ENCODE assay signal across 8 mouse cellular contexts in the genomic region with DNA sequence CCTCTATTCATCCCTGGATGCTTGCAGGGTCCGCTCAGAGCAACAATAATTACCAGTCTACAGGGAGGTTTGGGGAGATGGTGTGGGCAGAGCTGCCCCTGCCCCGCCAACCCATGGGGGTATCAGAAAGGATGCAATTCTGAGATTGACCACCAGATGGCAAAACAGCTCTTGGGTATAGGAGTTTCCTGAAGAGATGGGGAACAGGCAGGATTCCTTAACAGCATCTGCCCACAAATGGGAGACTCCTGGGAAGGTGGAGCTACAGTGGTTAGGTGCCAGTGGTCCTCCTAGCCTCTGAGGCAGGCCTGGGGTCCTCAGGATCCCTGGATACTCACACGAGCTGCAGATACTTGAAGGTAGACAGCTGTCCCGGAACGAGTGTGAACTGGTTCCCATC. TPM values are rescaled to one million over a fixed set of nuclear protein-coding genes. Genes with fewer than 3 reads are reported as not detected.
DNase-seq lines count a peak whose midpoint lies in the region; ATAC-seq and TF ChIP-seq lines count a peak whose summit lies in the region.
"Had no signal": no experiment of that assay in that cellular context is flagged by ENCODE, and none has a peak within 500 bp of the region (broad histone marks: within the 10 kb centered on the region; RNA-seq: fewer than 3 reads in every experiment).

No protein-coding gene starts in this region.

- TF ChIP-seq CTCF in bone marrow macrophage, adult 2 months (IDR thresholded peaks at IDR 0.05; ENCODE audit: low read depth, low read length) = peak; percentile 63

- H3K27ac ChIP-seq in bone marrow macrophage, adult 2 months (ENCODE audit: insufficient read depth, low read depth, low read length) = no peak overlapping the region
- no peak overlapping the region for H3K27ac ChIP-seq in embryonic facial prominence, embryonic 15.5 days (replicated peaks)
- no peak overlapping the region for H3K27ac ChIP-seq in hindbrain, embryonic 16.5 days (ENCODE audit: low read depth, low read length)
- H3K27ac ChIP-seq in lung, embryonic 16.5 days (ENCODE audit: low read length) = no peak overlapping the region
- H3K27ac ChIP-seq: stomach, embryonic 15.5 days had no signal

- H3K4me3 ChIP-seq in bone marrow macrophage, adult 2 months (ENCODE audit: insufficient read depth, low read length) = no peak overlapping the region
- H3K4me3 ChIP-seq in embryonic facial prominence, embryonic 15.5 days (replicated peaks) = no peak overlapping the region
- H3K4me3 ChIP-seq in hindbrain, embryonic 16.5 days (ENCODE audit: low read length) = no peak overlapping the region
- H3K4me3 ChIP-seq in lung, embryonic 16.5 days (ENCODE audit: low read length) = no peak overlapping the region
- H3K4me3 ChIP-seq: stomach, embryonic 15.5 days had no signal

- WGBS in embryonic facial prominence, embryonic 15.5 days = 33% methylated on average over 5 of the region's 5 CpGs
- WGBS in hindbrain, embryonic 16.5 days = 50% methylated on average over 5 of the region's 5 CpGs
- WGBS in lung, embryonic 16.5 days = 37% methylated on average over 5 of the region's 5 CpGs

- peak; percentile 8 to 17 for DNase-seq in urinary bladder, postnatal 36 days (ENCODE audit: low spot score in 2 of 2)
- DNase-seq in urinary bladder, postnatal 10 days (ENCODE audit: low spot score) = no peak
- DNase-seq in retina, postnatal 1 day = peak; percentile 84

- H3K9me3 ChIP-seq in embryonic facial prominence, embryonic 15.5 days (replicated peaks) = no peaks in the 10 kb centered on the region
- H3K9me3 ChIP-seq in hindbrain, embryonic 16.5 days (ENCODE audit: control insufficient read depth, low read length) = peaks cover 3% of the 10 kb centered on the region
- no peaks in the 10 kb centered on the region for H3K9me3 ChIP-seq in lung, embryonic 16.5 days (ENCODE audit: control insufficient read depth, low read length)
- H3K9me3 ChIP-seq: stomach, embryonic 15.5 days had no signal

- no peaks in the 10 kb centered on the region for H3K4me1 ChIP-seq in bone marrow macrophage, adult 2 months (ENCODE audit: control insufficient read depth, insufficient read depth, low read length)
- H3K4me1 ChIP-seq in embryonic facial prominence, embryonic 15.5 days = no peaks in the 10 kb centered on the region
- no peaks in the 10 kb centered on the region for H3K4me1 ChIP-seq in hindbrain, embryonic 16.5 days (ENCODE audit: control insufficient read depth, insufficient read depth, low read depth, low read length)
- H3K4me1 ChIP-seq in lung, embryonic 16.5 days (replicated peaks; ENCODE audit: control insufficient read depth, insufficient read depth, low read length) = no peaks in the 10 kb centered on the region
- H3K4me1 ChIP-seq: stomach, embryonic 15.5 days had no signal

- no peak overlapping the region for H3K4me2 ChIP-seq in embryonic facial prominence, embryonic 15.5 days (replicated peaks)
- no peak overlapping the region for H3K4me2 ChIP-seq in hindbrain, embryonic 16.5 days (ENCODE audit: low read length)
- no peak overlapping the region for H3K4me2 ChIP-seq in lung, embryonic 16.5 days (ENCODE audit: low read depth, low read length)
- H3K4me2 ChIP-seq: stomach, embryonic 15.5 days had no signal

- no peaks in the 10 kb centered on the region for H3K36me3 ChIP-seq in embryonic facial prominence, embryonic 15.5 days
- peaks cover 13% of the 10 kb centered on the region for H3K36me3 ChIP-seq in hindbrain, embryonic 16.5 days (ENCODE audit: control insufficient read depth, insufficient read depth, low read length)
- no peaks in the 10 kb centered on the region for H3K36me3 ChIP-seq in lung, embryonic 16.5 days (ENCODE audit: control insufficient read depth, insufficient read depth, low read length)
- H3K36me3 ChIP-seq: stomach, embryonic 15.5 days had no signal

- no peak overlapping the region for H3K9ac ChIP-seq in embryonic facial prominence, embryonic 15.5 days
- H3K9ac ChIP-seq in hindbrain, embryonic 16.5 days (ENCODE audit: low read depth, low read length) = no peak overlapping the region
- H3K9ac ChIP-seq in lung, embryonic 16.5 days (ENCODE audit: low read length) = no peak overlapping the region
- H3K9ac ChIP-seq: stomach, embryonic 15.5 days had no signal

- TF ChIP-seq POLR2A in bone marrow macrophage, adult 2 months (IDR thresholded peaks at IDR 0.05; ENCODE audit: borderline replicate concordance, low read depth, low read length) = no peak

- 0 out of 2 replicates have a peak, but pooled peaks have one; percentile 51 for ATAC-seq in embryonic facial prominence, embryonic 15.5 days (ENCODE audit: insufficient number of reproducible peaks, low FRiP score, low TSS enrichment, low read depth)
- peak; percentile 75 for ATAC-seq in hindbrain, embryonic 16.5 days
- ATAC-seq in lung, embryonic 16.5 days (ENCODE audit: low read depth) = peak; percentile 17; the same call in 1 of the 2 replicates

- H3K27me3 ChIP-seq in embryonic facial prominence, embryonic 15.5 days = no peaks in the 10 kb centered on the region
- H3K27me3 ChIP-seq in hindbrain, embryonic 16.5 days (replicated peaks; ENCODE audit: control insufficient read depth, insufficient read depth, low read length) = no peaks in the 10 kb centered on the region; the same call in 1 of the 2 replicates
- no peaks in the 10 kb centered on the region for H3K27me3 ChIP-seq in lung, embryonic 16.5 days (ENCODE audit: control insufficient read depth, insufficient read depth, low read depth, low read length)
- H3K27me3 ChIP-seq: stomach, embryonic 15.5 days had no signal

RNA-seq across cellular contexts. Expression of gene Gm340, which starts 47.4 kb away (rescaled TPM):
- polyA plus RNA-seq in bone marrow macrophage, adult 2 months (2012; ENCODE audit: insufficient read depth, insufficient read length, missing spikeins) = 6.5 and 7.1 TPM in 2 replicates
- polyA plus RNA-seq in embryonic facial prominence, embryonic 15.5 days (2015; fragmentation: Nextera tagmentation; extraction: Ambion mirVana) = 2.1 and 2.5 TPM in 2 replicates
- polyA plus RNA-seq in hindbrain, embryonic 16.5 days (2015; fragmentation: Nextera tagmentation; extraction: Ambion mirVana) = 1.6 and 1.7 TPM in 2 replicates
- 1.9 and 2.1 TPM in 2 replicates for polyA plus RNA-seq in lung, embryonic 16.5 days (2015; fragmentation: Nextera tagmentation; extraction: Ambion mirVana)

Comparison
In these comparisons a context has a peak if more than half of its experiments do, and no peak if none do; other contexts are left out.
1. ATAC-seq: peak in every context shown above with its lines; median percentile 75 in hindbrain, embryonic 16.5 days; 51 in embryonic facial prominence, embryonic 15.5 days; 17 in lung, embryonic 16.5 days.